Mouse (Mus musculus): ENCODE data around the gene Cfdp1.

The Cfdp1 gene

GRCm38 (mm10) chr8:111769296-111769695 lies 84.8 kb downstream of the Cfdp1 start:
- DNase-seq (ENCODE audit: low spot score): no peak

- DNase-seq (ENCODE audit: low spot score): no peak
These were observed 85.4 kb downstream of the Cfdp1 start for GRCm38 (mm10) chr8:111768651-111769050.

- DNase-seq (ENCODE audit: low spot score): no peak
These were observed 88.5 kb downstream of the Cfdp1 start for GRCm38 (mm10) chr8:111765616-111766015.

GRCm38 (mm10) chr8:111765096-111765495 lies 89.0 kb downstream of the Cfdp1 start:
- DNase-seq (ENCODE audit: low spot score): no peak

GRCm38 (mm10) chr8:111760708-111761107 lies 93.4 kb downstream of the Cfdp1 start:
- DNase-seq (ENCODE audit: low spot score): no peak

- no peak for DNase-seq (ENCODE audit: low spot score)
These were observed 95.3 kb downstream of the Cfdp1 start for GRCm38 (mm10) chr8:111758817-111759216.

- DNase-seq (ENCODE audit: low spot score): no peak
These were observed 96.5 kb downstream of the Cfdp1 start for GRCm38 (mm10) chr8:111757599-111757998.

GRCm38 (mm10) chr8:111754736-111755135 lies 99.4 kb downstream of the Cfdp1 start:
- no peak for DNase-seq (ENCODE audit: low spot score)

- no peak for DNase-seq (ENCODE audit: low spot score)
These were observed 100.0 kb downstream of the Cfdp1 start for GRCm38 (mm10) chr8:111754088-111754487.

GRCm38 (mm10) chr8:111748766-111749165 lies 105.3 kb downstream of the Cfdp1 start:
- no peak for DNase-seq (ENCODE audit: low spot score)

GRCm38 (mm10) chr8:111747866-111748649 lies 106.0 kb downstream of the Cfdp1 start:
- DNase-seq (ENCODE audit: low spot score): peak; percentile 46

- DNase-seq (ENCODE audit: low spot score): peak; percentile 71
These were observed 107.3 kb downstream of the Cfdp1 start for GRCm38 (mm10) chr8:111746582-111747465.

- DNase-seq (ENCODE audit: low spot score): peak; percentile 97
These were observed 108.3 kb downstream of the Cfdp1 start for GRCm38 (mm10) chr8:111745591-111746418.

GRCm38 (mm10) chr8:111745086-111745485 lies 109.0 kb downstream of the Cfdp1 start:
- peak; percentile 76 for DNase-seq (ENCODE audit: low spot score)

- DNase-seq (ENCODE audit: low spot score): peak; percentile 90
These were observed 110.0 kb downstream of the Cfdp1 start, which contains the start of gene Bcar1 for GRCm38 (mm10) chr8:111743792-111744696. Gene Bcar1, minus strand, starts transcription at chr8:111743809.

- DNase-seq (ENCODE audit: low spot score): peak; percentile 61
These were observed 110.8 kb downstream of the Cfdp1 start for GRCm38 (mm10) chr8:111743101-111743791.

- peak; percentile 80 for DNase-seq (ENCODE audit: low spot score)
These were observed 111.6 kb downstream of the Cfdp1 start for GRCm38 (mm10) chr8:111742261-111743037.

GRCm38 (mm10) chr8:111741556-111741955 lies 112.5 kb downstream of the Cfdp1 start:
- DNase-seq (ENCODE audit: low spot score): peak; percentile 53

GRCm38 (mm10) chr8:111740994-111741393 lies 113.1 kb downstream of the Cfdp1 start:
- DNase-seq (ENCODE audit: low spot score): no peak

Data from MN1 (cell line).